Mouse (Mus musculus) brain, embryonic 14.5 days (tissue): Measurements from ENCODE around the gene H2afy2.

Experiments
- CTCF ChIP-seq: fragments of 200-500 bp; IDR thresholded peaks from 2 replicates; pipeline ENCODE4 v1.5.1; 2012; ENCODE audit warnings: inconsistent platforms, mild to moderate bottlenecking, moderate library complexity, borderline replicate concordance; ENCODE audit not compliant: insufficient read depth, insufficient read length; ENCODE audit errors: extremely low read depth
- POLR2A ChIP-seq: fragments of 200-500 bp; IDR thresholded peaks from 2 replicates; pipeline ENCODE4 v1.6.1; 2012; ENCODE audit warnings: mild to moderate bottlenecking, inconsistent platforms, borderline replicate concordance; ENCODE audit not compliant: poor library complexity, insufficient read depth, insufficient read length, severe bottlenecking; ENCODE audit errors: extremely low read depth

DNA sequence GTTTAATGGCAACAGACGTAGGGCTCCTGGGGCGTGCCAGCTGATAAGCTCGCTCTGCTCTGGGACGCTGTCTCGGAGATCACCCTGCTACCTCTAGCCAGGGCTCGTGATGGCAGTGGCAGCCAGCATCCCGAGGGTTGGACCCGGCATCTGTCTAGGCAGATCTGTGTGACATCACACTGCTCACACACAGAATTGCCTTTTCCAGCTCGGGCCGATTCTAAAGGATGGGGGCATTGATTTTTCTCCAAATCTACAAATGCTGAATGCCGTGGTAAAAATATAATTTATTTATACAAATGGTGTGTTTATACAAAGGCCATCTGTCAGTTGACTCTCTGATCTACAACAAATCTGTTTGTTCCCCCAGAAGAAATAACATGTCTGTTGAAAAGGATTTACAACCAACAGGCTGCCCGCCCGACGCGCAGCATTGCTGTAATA is 14.2 kb upstream of the H2afy2 start:
- no peak for TF ChIP-seq POLR2A
- TF ChIP-seq CTCF = no peak
